Mouse (Mus musculus) ovary, postnatal 36 days (tissue): ENCODE measurements at regions not wholly inside any gene's neighbourhood (a gene's known extent, or its start where the extent isn't known, plus 50 kb on each side); places are given as distances from the start of the nearest gene placed in this dataset.
A peak's percentile ranks its signal among the peaks of the same experiment; 100 is the strongest.

ENCODE experiments used
- DNase-seq: peaks from one replicate; pipeline ENCODE4 v3.0.0; 2022; ENCODE audit warnings: low spot score, mixed read lengths

DNA sequence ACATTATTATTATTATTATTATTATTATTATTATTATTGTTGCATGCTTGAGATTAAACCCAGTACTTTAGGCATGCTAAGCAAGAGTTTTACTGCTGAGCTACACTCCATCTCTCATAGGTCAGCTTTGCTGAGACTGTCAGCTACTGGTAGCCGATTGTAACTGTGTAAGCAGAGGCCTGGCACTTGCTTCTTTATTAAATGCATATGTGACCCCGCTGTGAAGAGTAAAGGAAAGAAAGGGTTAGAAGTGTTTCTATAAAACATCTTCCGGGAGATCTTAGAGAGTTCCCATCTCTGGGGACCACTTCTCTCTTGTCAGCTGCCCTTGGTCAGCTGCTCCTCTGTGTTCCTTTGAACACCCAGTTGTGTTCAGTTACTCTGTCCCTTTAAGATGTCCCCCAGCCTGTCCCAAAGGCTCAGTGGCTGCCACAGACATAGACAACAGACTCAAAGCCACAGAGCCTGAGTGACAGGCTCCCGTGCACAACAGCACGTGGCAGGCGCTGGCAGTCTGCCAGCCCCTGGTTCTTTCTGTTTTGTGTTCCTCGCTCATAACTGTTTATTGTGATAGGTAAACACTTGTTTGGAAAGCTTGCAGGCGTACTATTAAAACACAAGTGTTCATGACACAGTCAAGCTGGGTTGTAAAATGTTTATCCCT, 563.7 kb upstream of the Auts2 start:
- DNase-seq = peak; percentile 3

GRCm38 (mm10) chr5:133096340-133096739, 553.2 kb upstream of the Auts2 start:
- no peak for DNase-seq

DNA sequence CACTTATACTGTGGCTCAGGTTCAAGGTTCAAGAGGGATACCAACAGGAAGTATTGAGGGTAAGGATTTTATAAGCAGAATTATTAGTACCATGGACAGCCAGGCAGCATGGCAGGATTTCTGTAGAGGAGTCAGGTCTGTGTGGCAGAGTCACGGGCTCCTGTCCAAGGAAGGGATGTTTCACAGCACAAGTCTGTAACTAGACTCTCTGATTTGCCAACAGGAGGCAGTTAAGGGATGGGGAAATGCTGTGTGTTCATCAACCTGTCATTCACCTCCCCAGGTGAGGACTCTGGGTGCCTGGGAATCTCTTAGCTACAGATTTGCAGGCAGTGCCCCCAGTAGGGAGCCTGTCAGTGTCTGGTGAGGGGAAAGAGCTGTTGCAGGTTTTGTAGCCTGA, 541.7 kb upstream of the Auts2 start:
- no peak for DNase-seq

- no peak for DNase-seq
These were observed 537.6 kb upstream of the Auts2 start for GRCm38 (mm10) chr5:133080751-133081150.

DNA sequence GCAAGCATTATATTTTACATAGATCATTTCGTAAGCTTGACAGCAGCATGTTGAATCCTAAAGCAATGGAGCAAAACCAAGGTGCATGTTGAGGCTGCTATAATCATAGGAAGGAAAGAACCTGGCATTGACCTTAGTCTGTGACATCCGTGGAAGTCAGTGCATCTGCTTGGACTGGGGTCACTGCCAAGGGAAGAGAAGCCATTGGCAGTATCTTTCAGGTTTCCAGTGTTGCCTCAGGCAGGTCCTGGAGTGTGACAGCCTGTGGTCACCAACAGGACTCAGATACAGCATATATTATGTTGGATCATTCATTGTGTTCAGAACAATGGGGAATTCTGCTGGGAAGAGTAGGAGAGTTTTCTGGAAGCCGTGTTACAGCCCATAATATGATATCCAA, 535.8 kb upstream of the Auts2 start:
- no peak for DNase-seq

- DNase-seq = no peak
These were observed 535.2 kb upstream of the Auts2 start for GRCm38 (mm10) chr5:133078390-133078789.

- no peak for DNase-seq
These were observed 530.2 kb upstream of the Auts2 start for GRCm38 (mm10) chr5:133073317-133073716.

DNA sequence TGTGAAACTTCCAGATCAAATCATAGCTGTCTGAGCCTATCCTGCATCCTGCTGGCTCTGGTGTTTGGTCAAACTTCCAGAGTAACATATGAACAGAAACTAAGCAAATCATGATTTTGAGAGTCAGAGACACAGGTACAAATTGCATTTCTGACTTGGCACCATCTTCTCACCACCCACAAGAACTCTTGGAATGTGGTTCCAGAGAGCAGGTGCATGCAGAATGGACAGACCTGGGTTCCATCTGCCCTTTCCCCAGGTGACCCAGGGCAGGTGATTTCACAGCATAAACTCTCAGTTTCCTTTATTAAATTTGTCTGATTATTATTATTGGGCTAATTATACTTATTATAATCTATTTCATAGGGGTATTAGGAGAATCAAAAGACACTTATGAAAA, 527.0 kb upstream of the Auts2 start:
- DNase-seq = no peak

- no peak for DNase-seq
These were observed 519.3 kb upstream of the Auts2 start for GRCm38 (mm10) chr5:133062481-133062880.

DNA sequence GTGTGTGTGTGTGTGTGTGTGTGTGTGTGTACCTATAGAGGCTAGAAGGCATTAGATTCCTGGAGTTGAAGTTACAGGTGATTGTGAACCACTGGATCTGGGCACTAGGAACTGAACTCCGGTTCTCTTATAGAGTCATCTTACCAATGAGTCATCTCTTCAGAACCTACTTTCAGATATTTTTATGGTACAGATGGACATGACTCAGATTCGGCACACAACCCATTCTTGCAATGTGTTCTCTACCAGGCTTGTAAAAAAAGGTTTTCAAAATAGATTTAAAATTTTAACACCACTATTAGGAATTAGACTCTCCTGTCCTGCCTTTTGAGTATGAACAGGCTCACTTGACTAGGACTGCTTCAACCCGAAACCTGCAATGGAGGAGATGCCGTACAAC, 504.3 kb upstream of the Auts2 start:
- DNase-seq = no peak

DNA sequence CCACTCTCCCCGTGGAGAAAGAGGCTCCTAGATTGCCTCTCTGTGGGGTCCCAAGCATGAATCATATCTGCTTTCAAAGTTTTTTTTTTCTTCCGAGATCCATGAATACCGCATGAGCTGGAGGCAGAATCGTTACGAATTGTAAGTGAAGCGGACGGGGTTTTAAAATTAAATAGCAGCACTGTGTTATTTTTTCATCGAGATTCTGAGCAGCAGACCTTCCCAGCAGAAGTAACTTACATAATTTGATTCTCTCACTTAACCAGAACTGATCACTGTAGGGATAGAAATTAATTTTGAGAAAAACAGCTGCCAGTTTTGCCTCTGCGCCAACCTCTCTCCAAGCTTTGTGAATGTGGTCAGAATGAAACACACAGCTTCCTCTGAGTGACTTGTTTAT, 502.5 kb upstream of the Auts2 start:
- DNase-seq = no peak

DNA sequence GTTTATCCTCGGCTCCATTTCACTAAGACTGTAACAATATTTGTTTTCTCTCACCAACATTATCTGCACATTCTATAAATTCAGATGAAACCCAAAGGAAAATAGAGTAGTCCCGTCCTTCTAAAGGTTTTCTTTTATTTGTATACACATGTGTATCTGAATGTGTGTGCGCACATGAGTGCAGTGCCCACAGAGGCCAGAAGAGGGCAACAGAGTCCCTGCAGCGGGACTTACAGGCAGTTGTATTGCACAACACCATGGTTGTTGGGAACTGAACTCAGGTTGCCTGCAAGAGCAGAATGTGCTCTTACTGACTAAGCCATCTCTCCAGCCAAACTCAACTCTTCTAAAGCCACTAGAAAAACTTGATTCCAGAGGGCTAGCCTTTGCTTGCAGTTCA, 484.4 kb upstream of the Auts2 start:
- DNase-seq = no peak

DNA sequence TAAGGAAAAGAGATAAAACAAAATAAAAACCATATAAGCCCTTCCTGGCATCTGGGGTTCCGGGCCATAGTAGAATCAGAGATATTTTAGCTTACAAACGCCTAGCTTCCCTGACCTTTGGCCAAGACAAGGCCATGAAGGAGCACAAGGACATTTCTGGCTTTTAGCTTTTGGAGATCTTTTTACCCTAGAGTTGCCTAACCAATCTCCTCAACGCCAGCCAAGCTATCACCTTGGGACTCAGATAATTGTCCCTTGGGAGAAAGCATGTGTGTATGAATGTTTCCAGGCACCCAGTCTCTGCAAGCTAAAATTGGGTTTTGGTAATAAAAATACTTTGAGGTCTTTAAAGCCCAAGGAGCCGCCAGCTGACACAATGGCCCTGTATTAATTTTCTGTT, 482.0 kb upstream of the Auts2 start:
- no peak for DNase-seq

DNA sequence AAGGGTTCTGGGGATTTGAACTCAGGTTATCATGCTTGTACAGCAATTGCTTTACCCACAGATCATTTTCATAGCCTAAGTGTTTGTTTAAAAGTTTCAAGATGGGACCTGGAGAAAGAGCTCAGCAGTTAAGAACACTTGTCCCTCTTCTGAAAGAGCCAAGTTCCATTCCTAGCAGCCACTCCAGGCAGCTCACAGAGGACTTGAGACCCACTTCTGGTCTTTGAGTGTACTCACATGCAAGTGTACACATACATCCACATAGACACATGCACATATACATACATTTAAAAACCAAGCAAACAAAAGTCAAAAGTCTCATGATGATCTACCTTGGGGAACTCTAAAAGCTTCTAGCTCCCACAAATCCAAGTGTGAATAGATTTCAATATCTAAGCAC, 477.7 kb upstream of the Auts2 start:
- DNase-seq = no peak

DNA sequence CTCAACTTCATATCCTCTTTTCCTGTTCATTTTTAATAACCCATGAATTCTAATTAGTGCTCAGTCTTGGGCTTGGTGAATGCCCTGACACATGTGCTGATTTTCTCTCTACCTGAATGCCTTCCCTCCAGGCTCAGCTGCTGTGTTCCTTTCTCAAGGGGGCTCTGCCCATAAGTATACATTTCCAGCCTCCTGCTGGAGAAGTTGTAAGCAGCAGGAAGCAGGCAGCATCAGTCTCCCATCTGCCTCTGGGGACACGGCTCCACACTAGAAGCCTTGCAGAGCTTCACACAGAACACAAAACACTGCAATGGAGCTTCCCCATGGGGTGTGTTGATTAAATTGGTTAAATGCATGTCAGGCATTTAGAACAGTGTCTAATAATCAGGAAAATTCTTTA, 477.0 kb upstream of the Auts2 start:
- no peak for DNase-seq

DNA sequence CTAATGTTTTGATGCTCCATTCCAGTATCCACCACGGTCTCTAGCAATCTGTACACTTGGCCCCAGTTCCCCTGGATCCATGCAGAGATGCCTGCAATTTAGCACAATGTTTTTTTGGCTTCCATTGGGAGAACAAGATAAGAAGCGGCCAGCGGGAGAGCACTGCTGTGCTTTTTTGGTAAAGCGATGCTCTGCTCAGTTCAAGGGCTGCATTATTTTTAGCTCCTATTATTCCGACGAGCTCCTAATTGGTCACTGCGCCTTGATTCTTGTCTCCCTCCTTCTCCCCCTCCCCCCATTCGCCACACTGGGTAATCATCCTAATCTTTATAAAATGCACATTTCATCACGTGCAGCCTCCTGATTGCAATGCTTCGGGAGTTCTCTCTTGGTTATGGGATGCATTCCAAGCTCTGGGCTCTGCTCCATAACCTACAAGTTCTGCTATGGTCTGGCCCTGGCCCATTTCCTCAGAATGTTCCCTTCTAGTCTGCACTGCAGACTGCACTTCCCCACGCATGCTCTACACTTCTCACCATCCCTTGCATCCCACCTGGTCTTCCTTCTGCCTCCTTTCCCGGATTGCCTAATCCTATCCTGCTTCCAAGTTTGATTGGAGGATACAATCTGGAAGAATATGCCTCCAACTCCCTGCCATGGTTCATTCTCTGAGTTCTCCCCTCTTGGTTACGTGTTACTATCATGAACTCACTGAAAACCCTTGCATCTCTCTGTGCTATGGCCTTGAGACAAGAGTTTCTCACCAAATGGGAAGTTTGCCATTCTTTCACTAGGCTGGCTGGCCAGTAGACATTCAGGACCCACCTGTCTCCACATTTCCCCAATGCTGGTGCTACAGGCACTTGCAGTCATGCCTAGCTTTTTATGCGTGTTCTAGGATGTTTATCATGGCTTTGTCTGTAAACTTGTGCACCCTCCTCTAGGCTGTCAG, 467.8 kb upstream of the Auts2 start:
- DNase-seq = peak; percentile 5

DNA sequence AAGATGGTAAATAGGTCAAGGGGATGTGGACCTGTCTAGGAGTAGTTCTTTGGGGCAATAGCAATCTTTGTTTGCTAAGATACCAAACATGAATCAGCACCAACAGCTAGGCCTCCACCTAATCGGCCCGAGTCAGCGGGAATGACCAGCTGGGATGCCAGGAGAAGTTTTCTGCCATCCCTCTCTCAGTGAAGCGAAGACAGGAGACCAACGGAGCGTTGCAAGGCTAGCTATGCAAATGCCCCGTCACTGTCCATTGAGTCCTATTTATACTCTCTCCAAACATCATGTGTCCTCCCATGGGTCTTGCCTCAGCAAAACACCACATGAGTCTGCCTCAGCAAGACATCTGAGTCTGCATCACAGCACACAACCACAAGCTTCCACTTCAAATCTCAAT, 439.7 kb upstream of the Auts2 start:
- DNase-seq = no peak

- no peak for DNase-seq
These were observed 435.9 kb upstream of the Auts2 start for GRCm38 (mm10) chr5:132979013-132979412.

DNA sequence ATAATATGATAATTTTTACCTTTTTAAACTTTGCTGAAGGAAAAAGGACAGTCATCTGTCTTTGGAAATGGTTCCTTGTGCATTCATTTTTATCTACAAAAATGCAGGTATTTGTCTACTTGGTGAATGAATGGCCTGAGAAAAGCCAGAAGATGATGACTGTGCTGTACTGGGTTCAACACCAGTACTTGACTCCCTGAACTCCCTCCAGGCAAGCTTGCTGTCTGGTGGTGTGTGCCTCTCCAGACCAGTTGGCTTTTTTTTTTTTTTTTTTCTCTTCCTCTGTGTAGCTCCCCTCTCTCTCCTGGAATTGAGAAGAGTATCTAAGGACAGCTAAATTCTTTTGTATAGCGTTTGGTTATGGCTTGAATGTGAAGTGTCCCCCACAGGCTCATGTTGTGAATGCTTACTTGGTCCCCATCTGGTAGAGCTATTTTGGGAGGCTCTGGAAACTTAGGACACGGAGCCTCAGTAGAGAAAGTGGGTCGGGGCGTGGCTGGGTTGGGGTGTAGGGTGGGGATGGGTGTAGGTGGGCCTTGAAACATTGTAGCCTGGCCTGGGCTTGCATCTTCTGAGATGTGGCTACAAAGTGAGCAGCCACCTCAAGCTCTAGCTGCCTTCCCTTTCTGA, 432.3 kb upstream of the Auts2 start:
- DNase-seq = no peak

DNA sequence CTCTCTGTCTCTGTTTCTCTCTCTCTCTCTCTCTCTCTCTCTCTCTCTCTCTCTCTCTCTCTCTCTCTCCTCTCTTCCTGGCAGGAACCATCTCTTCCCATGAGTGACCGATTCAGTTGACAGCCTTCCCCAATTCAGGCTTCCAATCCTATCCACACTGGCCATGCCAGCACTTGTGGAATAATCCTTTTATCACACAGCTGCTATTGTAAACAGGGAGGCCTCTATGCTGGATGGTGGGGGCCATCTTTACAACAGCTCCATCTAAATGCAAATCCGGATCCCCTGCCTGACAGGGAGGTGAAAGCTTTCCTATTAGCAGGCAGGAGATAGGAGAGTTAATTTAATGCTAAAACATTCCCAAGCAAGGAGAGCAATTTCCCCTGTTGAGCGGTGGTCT, 431.7 kb upstream of the Auts2 start:
- DNase-seq = no peak

DNA sequence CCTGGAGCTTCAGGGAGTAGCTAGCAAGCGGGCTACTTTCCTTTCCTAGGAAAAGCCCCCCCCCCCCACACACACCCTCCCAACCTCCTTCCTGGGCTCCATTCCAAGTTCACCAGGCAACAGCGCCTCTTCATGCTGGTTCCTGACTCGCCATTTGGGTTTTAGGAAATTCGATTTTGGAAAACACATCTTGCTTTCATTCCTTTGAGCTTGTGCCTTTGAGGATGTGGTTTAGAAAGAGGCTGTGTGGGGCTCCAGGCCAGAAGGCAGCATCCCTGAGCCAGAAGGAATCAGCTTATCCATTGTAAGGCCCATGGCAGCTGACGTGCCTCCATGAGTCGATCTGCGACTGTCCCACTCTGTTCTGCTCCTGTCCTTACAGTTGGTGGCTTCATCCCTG, 427.9 kb upstream of the Auts2 start:
- DNase-seq = no peak

- DNase-seq = no peak
These were observed 426.2 kb upstream of the Auts2 start for GRCm38 (mm10) chr5:132969376-132969775.

DNA sequence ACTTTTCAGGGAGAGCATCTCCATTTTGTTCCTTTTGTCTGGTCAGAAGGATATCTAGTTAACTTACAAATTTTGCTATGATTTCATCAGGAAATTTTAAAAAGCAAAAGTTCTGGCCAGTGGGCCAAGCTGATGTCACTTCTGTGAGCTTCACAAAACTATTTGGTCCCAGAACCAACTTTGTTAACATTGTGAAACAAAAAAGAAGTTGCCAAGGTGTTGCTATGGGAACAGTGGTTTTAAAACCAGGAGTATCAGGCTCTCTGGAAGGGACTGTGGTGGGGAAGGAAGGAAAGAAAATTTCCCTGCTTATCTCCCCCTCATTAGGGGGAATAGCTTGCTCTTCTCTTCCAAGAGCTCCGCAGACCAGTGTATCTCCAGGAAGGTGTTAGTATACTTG, 416.8 kb upstream of the Auts2 start:
- no peak for DNase-seq
